Mouse (Mus musculus) layer of hippocampus, adult 11-12 months (tissue): ENCODE measurements around the gene Dnmt3c.
A peak's percentile ranks its signal among the peaks of the same experiment; 100 is the strongest.
"Not testable (repeated sequence)": the region's sequence is repeated elsewhere in the genome, so short reads cannot be mapped to it uniquely, and the experiment has no call there.

Source experiments
- DNase-seq: peaks from one replicate; pipeline ENCODE4 v3.0.0; 2022; ENCODE audit warnings: low spot score

The Dnmt3c gene

GRCm38 (mm10) chr2:153696352-153696751, at the start of gene Dnmt3c:
Gene Dnmt3c, plus strand, starts transcription at chr2:153696652.
- DNase-seq = no peak

DNA sequence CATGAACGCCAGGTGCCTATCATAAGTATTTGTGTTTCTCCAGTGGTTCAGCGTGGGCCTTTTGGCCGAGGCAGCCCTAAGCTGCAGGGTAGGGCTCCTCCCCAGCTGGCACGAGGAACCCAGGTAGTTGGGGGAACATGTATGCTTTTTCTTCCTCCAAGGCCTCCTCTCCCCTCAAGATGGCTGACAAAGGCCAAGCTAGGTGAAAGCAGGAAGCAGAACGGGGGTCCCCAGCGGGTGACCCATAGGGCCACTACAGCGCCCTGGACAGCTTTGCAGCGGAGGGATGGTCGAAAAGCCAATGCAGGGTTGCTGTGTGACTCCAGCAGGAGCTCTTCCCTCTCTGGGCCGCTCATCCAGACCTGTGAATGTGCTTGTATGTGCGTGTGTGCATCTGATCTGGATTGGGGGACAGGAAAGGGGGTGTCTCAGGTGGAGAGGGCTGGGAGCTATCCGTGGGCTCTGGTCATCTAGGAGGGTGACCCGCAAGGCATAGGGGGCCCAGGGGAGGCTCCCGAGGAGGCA, 47.6 kb upstream of the Dnmt3c start:
- DNase-seq = no peak

DNA sequence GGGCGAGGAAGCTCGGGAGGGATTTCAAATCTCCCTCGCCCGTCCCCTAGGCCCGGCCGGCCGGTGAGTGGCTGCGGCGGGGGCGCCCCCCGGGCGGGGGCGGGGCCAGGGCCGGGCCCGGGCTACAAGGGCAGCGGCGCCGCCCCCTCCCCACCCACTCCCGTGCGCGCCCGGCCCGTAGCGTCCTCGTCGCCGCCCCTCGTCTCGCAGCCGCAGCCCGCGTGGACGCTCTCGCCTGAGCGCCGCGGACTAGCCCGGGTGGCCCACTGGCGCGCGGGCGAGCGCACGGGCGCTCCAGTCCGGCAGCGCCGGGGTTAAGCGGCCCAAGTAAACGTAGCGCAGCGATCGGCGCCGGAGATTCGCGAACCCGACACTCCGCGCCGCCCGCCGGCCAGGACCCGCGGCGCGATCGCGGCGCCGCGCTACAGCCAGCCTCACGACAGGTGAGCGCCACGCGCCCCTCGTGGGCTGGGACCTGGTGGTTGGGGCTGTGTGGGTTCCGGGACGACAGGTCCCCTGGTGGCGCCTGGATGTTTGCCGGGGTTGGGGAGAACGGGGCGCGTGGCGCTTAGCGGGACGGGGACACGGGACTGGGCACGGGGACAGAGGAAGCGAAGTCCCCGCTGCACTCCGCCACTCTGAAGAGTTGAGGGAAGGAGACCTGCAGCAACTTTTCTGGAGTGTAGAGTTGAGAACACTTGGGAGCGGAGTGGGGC, 47.0 kb upstream of the Dnmt3c start, which contains the start of gene Dnmt3b:
TSS of gene Dnmt3b (plus strand) at position 153 of the 716 bp plus-strand sequence.
- DNase-seq = peak; percentile 36

DNA sequence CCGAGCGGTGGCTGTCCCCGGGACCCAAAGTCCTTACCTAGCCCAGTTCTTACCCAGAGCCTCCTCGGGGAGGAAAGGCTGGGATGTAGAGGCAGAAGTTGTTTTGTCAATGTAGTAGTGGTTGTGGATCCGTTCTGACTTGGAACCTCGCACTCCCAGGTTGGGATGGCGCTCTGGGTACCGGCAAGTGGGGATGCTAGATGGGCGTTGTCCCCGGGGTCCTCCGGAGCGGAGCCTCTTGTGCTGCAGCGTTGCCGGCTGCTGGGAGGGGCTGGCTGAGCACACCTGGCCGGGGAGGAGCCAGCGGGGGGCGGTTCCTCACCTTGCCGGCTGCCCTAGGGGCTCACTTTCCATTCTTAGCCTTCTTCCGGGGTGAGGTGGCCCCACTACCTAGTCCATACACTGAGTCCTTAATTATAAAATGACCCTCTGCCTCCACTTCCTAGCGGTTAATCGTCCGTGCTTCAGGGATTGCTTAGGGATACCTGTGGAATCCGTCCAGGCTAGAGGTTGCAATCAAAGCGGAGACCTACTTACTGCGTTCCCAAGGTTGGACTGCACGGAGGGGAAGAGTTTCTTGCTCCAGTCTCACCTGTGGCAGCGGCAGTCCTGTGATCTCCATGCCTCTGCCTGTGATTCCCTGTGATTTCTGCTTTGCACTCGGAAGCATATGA, 46.3 kb upstream of the Dnmt3c start:
- DNase-seq = no peak

DNA sequence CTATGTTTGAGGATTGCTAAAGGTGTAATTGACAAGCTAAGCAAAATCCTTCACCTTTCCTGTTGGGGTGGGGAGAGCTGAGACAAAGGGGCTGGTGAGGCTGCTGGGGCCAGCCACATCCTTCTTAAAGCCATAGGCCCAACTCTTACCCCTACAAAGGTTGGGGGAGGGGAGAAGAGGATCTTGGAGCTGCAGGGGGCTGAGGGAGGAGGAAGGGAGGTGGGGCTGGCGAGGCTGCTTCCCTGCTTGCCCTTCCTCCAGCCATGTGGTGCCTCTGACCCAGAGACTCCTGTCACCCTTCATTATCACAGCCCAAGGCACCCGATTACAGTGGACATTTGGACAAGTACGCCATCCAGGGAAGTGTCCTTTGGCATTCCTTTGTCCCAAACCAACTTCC, 44.8 kb upstream of the Dnmt3c start:
- DNase-seq = no peak

GRCm38 (mm10) chr2:153657659-153658058, 38.8 kb upstream of the Dnmt3c start:
- DNase-seq = not testable (repeated sequence)

- no peak for DNase-seq
Measured at GRCm38 (mm10) chr2:153660616-153661015, 35.8 kb upstream of the Dnmt3c start.

- DNase-seq = no peak
Measured at GRCm38 (mm10) chr2:153665401-153665800, 31.1 kb upstream of the Dnmt3c start.

- DNase-seq = peak; percentile 60
Measured at GRCm38 (mm10) chr2:153668754-153669376, 27.6 kb upstream of the Dnmt3c start.

DNA sequence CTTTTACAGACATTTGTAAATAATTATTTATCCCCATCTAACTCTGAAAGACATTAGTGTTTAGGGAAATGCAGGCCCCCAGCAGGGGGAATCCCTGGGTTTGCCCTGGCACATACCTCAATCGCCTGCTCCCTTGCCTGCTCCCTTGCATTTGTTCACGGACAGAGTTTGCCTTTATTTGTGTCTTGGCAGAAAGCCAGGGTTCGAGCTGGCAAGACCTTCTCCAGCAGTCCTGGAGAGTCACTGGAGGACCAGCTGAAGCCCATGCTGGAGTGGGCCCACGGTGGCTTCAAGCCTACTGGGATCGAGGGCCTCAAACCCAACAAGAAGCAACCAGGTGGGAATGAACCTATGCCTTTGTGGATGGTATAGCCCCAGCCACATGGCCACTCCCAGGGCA, 26.3 kb upstream of the Dnmt3c start:
- no peak for DNase-seq

- DNase-seq = no peak
Measured at GRCm38 (mm10) chr2:153672619-153673018, 23.8 kb upstream of the Dnmt3c start.

GRCm38 (mm10) chr2:153675364-153675763, 21.1 kb upstream of the Dnmt3c start:
- not testable (repeated sequence) for DNase-seq

DNA sequence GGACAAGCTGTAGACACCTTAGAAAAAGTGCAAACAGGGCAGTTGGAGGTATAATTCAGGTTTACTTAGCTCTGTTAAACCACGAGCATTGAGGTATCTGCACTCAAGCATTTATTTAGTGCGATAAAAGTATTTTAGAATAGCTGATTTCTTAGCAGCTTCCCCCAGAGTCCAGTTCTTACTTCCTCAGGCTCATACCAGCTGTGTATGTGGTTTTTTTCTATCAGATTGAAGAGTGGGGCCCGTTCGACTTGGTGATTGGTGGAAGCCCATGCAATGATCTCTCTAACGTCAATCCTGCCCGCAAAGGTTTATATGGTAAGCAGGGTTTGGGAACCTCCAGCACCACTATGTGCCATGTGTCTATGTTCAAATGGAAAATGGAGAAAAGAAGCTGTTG, 19.5 kb upstream of the Dnmt3c start:
- no peak for DNase-seq

- DNase-seq = no peak
Measured at GRCm38 (mm10) chr2:153677550-153677949, 18.9 kb upstream of the Dnmt3c start.

GRCm38 (mm10) chr2:153679959-153680358, 16.5 kb upstream of the Dnmt3c start:
- DNase-seq = no peak

DNA sequence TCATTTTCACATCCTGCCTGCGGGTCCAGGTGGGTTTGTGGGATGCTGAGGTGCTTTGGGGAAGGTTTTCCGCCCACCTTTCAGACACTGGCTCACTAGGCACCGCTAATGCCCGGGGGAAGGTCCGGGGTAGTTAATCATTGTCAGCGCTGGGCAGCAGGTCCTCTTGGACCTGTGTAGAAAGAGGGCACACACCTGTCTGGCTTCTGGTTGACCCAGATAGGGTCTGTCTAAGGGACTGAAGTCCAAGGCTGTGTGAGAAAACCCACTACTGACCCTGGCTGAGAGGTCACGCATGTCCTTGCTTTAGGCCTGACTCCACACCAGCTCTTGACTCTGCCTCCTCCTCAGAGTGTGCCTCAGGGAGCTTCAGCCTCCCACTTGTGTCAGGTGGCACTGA, 3.0 kb upstream of the Dnmt3c start:
- not testable (repeated sequence) for DNase-seq

DNA sequence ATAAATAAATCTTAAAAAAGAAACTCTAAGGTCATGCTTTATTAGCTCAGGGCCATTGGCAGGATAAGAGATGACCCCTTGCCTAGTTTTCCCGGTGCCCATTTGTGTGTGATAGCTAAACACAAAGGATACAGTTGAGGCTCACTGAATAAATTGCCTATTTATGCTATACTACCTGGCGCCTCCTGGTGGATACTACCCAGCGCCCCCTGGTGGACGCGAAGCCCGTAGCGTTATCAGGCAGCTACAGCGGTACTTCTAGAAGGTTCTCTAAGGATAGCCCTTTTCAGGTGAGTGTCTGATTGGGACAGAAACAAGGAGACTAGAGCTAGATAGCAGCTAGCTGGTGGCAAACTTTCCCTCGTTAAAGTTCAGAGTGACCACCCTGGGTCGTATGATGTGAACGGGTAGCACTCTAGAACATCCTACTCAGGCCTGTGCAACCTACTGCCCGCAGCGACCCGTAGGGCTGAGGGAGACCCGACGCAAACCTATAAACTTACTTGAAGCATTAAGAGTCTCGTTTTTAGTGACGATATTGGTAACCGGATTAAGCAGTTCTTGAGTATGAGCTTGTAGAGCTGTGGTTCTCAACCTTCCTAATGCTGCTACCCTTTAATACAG, 1.9 kb upstream of the Dnmt3c start:
- DNase-seq = peak; percentile 37

DNA sequence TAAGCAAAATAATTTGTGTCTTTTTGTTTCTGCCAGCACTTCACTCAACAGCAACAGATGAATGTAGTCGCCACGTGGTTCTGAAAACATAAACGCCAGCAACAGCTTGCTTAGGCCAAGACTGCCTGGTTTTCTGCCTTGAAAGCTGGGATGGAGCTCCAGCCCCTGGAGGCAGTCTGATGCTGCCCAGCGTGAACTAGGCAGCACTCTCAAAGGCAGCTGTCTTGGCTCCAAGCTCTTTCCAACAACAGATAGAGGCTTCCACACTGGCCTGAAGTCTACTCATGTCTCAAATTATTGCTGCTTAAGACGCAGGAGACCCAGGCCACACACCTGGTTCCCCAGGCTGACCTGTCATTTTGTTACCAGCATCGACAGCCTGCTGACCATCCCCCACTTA, 6.9 kb downstream of the Dnmt3c start:
- no peak for DNase-seq

DNA sequence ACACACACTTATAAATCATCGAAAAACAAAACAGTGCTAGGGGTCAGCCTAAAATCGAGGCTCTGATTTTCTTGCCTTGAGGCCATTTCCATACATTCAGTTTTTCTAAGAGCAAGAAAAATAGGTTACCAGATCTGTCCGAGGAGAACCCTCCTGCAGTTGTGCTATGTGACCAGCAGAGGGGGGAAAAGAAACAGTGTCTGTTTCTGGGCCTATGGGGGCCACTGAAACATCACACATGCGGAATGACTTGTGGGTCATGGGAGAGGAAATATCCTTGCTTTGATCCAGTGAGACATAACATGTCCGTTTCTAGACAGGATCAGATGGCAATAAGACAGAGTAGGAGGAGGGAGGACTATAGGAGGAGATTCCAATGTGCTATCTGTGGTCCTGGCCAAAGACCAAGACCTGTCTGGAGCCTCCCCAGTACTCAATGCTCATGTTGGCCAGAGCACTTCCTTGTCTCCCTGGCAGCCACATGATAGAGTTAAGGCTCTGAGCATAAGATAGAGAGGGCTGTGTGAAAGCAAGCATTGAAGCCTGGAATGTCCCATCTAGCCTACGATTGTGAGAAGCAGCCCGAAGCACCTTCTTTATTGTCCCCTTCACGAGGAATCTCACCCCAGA, 14.4 kb downstream of the Dnmt3c start:
- DNase-seq = no peak

- peak; percentile 24 for DNase-seq
Measured at GRCm38 (mm10) chr2:153712646-153713091, 16.2 kb downstream of the Dnmt3c start.

DNA sequence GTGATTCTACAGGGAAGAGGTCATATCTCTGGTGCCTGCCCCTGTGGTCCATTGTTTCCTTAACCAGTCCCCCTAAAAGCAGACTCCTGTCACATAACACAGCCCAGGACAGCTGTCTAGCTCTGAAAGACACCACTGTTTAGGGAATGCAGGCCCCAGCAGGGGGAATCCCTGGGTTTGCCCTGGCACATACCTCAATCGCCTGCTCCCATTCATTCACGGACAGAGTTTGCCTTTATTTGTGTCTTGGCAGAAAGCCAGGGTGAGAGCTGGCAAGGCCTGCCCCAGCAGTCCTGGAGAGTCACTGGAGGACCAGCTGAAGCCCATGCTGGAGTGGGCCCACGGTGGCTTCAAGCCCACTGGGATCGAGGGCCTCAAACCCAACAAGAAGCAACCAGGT, 16.8 kb downstream of the Dnmt3c start:
- peak; percentile 77 for DNase-seq

- not testable (repeated sequence) for DNase-seq
Measured at GRCm38 (mm10) chr2:153717861-153718260, 21.4 kb downstream of the Dnmt3c start.
